Mouse (Mus musculus) spleen, postnatal 36 days (tissue): ENCODE measurements around the gene Cage1.

Experiments
- DNase-seq, 2 experiments: peaks; one replicate each; pipeline ENCODE4 v3.0.0; 2022; ENCODE audit warnings: low spot score in 2 of 2, mixed read lengths in 1 of 2

Gene Cage1

GRCm38 (mm10) chr13:38037044-38037687, at the start of gene Cage1:
Gene Cage1 (minus strand): TSS chr13:38037069.
- DNase-seq: peak; percentile 94 to 97

DNA sequence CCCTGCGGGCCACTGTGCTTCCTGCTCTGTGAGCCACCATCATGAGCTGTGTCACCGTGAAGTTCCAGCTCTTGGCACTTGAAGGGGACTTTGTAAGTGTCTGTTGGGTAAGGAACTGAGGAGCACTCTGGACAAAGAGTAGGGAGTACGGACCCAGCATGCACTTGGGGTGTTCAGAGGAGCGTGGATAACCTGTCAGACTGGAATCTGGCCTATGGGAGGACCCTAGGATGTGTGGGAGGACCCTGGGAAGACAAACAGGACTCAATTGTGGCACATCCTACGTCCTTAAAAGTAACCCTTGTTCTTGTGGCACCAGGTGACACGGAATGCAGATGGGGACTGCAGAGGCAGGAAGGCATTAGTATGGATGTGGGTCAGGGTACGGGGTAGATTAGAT, 44.3 kb upstream of the Cage1 start:
- no peak for DNase-seq

DNA sequence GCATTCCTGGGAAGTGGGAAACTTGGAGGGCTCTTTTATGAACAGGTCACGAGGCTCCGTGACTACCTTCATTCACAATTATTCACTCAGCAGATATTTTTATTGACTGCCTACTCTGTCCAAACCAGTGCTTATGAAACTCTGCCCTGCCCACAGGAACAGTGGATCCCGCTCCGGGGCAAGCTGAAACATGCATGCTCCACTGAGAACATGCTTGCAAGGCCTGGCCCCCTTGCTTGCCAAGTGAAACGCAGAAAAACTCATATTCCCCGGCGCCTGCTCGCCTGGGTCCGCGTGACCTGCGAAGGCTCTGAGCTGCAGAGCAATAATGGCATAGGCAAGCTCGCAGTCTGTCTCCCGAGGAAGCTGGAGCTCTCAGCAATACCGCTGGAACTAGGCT, 43.9 kb upstream of the Cage1 start:
- no peak for DNase-seq

GRCm38 (mm10) chr13:38080014-38080413, 43.1 kb upstream of the Cage1 start:
- DNase-seq: no peak

GRCm38 (mm10) chr13:38079366-38079765, 42.5 kb upstream of the Cage1 start:
- DNase-seq: no peak

- peak; percentile 19 to 25 for DNase-seq
Measured at GRCm38 (mm10) chr13:38078836-38079235, 42.0 kb upstream of the Cage1 start.

GRCm38 (mm10) chr13:38077113-38077512, 40.2 kb upstream of the Cage1 start:
- no peak for DNase-seq

- DNase-seq: no peak
Measured at GRCm38 (mm10) chr13:38074404-38074803, 37.5 kb upstream of the Cage1 start.

- DNase-seq: no peak
Measured at GRCm38 (mm10) chr13:38073374-38074307, 36.8 kb upstream of the Cage1 start.

DNA sequence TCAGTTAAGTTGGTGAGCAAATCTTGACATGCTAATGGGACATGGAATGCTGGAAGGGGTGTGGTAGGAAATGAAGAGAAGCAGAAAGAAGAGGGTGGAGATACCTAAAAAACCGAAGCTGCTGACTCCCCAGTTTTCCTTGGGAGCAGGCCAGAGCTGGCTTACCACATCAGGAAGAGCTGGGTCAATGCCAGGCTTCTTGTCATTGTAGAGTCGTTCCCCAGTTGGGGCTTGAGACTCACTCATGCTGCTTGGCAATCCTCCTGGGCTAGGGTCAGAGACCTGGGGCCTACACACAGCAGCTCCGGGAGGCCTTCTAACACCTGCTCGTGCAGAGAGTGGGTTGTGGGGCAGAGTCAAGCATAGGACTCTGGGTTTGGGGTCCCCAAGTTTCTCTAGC, 34.1 kb upstream of the Cage1 start:
- DNase-seq: no peak

DNA sequence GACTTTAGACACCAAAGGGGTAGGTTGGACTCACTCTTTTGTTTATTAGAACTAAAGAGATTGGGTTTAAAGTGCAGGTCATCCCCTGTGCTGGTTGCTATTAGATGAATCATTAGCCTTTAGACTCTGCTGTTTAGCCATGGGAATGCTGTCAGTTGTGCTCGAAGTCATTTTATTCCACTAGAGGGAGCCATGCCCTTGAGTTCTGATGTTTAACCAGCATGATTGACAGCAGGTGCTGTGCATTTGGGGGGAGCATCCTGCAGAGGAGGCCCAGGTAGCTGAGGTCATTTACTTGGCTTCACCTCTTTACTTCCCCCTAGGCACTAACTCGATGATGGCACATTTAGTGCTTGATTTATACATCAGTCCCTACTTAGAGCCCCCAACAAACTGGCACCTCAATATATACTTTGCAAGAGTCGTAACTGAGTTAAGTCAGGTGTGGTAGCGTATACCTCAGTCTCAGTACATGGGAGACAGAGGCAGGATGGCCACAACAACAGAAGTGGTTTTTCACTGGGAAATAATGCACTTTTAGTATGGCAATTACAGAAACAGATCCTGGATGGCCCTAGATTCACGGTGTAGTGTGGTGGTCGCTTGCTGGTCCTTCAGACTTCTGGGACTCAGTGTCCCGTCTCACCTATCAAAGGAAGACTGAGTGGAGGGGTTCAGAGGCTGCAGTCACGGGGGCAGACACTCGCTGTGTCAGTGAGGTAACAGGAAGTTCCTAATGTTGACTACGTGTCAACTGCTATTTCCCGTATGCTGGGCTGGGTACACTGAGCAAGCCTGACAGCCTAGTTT, 28.2 kb upstream of the Cage1 start:
- DNase-seq: peak; percentile 24

DNA sequence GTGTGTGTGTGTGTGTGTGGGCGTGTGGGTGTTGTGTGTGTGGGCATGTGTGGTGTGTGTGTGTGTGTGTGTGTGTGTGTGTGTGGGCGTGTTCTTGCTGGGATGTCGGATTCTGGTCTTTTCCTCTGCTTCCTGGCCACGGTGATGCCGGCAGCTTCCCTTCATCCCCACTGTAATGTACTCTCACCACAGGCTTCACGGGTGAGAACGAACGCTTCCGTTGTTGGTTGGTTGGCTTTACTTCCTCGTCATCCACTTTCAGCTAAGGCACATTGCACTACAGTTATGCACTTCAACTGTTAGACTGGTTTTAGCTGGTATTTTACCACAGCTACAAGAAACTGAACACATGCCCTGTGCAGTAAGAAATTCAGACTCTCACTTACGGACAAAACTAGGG, 25.8 kb upstream of the Cage1 start:
- DNase-seq: peak; percentile 10 to 24

- no peak for DNase-seq
Measured at GRCm38 (mm10) chr13:38049888-38050287, 13.0 kb upstream of the Cage1 start.

DNA sequence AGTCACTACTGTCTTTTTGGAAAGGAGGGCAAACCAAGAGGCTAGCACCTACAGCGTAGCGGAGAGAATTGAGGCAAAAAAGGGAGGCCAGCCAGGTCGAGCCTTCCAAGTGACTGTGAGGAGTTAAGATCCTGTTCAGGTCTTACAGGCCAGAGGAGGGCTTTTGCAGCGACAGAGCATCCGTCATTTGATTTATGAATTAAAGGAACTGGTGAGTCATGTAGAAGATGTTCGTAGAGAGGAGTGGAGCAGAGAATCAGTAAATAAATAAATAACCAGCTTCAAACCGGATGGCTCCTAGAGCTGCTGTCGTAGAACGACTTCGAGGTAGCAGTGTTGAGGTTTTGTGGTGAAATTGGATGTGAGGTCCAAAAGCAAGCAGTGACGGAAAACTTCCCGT, 942 bp upstream of the Cage1 start:
- no peak for DNase-seq

DNA sequence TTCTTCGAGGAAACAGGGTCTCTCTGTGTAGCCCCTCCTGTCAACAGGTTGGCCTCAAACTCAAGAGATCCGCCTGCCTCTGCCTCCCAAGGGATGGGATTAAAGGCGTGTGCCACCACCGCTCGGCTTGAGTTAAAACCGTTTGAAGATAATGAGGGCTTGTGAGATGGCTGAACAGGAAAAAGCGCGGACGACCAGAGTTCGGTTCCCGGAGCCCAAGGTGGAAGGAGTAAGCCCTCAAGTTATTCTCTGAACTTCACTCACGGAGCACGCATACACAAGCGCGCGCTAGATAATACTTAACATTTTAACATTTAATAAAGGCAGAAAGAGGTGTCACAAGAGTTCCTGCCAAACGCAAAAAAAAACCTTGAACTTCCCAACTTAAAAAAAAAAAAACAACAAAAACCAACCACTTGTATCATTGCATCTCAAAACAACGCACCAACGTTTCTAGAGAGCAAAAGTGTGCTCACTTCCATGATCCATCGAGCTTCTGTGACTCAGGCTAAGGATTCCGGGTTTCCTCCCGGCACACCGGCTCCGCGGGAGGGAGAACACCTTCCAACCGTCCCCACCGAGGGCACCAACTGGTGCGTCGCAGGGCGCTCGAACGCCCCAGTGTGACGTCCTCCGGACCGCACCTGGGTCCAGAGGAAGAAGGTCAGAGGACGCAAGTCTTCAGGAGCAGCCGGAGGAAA, 376 bp downstream of the Cage1 start, which contains the start of gene Riok1:
Gene Riok1, plus strand, starts transcription at position 653 of the 701 bp plus-strand sequence.
- DNase-seq: peak in 1 of 2 experiments; percentile 8

GRCm38 (mm10) chr13:38028407-38028806, 8.5 kb downstream of the Cage1 start:
- no peak for DNase-seq

- no peak for DNase-seq
Measured at GRCm38 (mm10) chr13:38027618-38028248, 9.1 kb downstream of the Cage1 start.

GRCm38 (mm10) chr13:38025874-38026273, 11.0 kb downstream of the Cage1 start:
- DNase-seq: no peak

GRCm38 (mm10) chr13:38018791-38019190, 18.1 kb downstream of the Cage1 start:
- no peak for DNase-seq

DNA sequence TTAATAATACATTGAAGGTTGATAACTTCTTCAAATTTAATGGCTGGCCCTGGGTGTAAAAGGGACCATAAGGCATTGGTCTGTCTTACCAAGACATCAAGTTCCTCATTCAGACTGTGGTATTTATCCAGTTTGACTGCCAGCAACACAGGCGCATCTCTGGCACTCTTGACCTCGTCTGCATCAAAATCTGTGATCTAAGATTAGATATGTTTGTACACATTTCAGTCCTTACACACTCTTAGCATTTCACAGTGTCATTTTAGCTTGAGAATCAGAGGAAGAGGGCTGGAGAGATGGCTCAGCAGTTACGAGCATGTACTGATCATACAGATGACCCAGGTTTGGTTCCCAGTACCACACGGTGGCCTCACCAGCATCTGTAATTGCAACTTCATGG, 21.3 kb downstream of the Cage1 start:
- no peak for DNase-seq

DNA sequence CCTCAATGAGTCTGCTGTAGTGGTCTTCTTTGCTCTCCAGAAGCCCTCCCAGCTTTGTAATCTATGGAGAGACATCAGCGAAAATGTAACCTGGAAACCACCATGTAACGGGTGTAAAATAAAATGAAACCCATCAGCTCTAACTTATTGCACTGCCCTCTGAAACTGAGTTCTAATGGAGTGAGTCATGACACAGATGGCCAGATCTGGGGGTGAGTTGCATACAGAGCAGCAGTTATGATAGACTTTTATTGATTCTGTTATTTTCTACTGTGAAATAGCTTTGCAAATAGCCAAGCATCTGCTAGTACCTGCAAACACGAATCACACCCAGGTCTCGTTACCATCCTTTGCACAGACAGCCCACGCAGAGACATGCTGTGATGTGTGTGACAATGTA, 24.4 kb downstream of the Cage1 start:
- no peak for DNase-seq
